Mouse (Mus musculus) ES-E14 (cell line): ENCODE measurements around the gene Ldlrad3.

Source experiments
- CHD2 ChIP-seq: IDR thresholded peaks from 2 replicates; pipeline ENCODE4 v1.6.1; 2014; ENCODE audit warnings: mild to moderate bottlenecking, low read depth, low read length, inconsistent platforms
- HCFC1 ChIP-seq: IDR thresholded peaks from 2 replicates; pipeline ENCODE4 v1.6.1; 2012; ENCODE audit warnings: low read length, inconsistent platforms, borderline replicate concordance; ENCODE audit not compliant: insufficient read depth
- ZNF384 ChIP-seq: IDR thresholded peaks from 2 replicates; pipeline ENCODE4 v1.6.1; 2012; ENCODE audit warnings: low read depth, low read length, inconsistent platforms

GRCm38 (mm10) chr2:102082782-102083181 lies 103.4 kb downstream of the Ldlrad3 start:
- no peak for TF ChIP-seq CHD2
- TF ChIP-seq ZNF384: no peak
- no peak for TF ChIP-seq HCFC1
